Mouse (Mus musculus) limb, embryonic 14.5 days (tissue): ENCODE results near the gene Glyctk. TPM values are rescaled to one million over a fixed set of nuclear protein-coding genes. Genes with fewer than 3 reads are reported as not detected.

Experiments
- ATAC-seq: fragments of 200-750 bp; cut with Nextera tagmentation; 2 replicates; pipeline ENCODE4 v1.8.0; 2017; ENCODE audit warnings: low read depth, moderate number of reproducible peaks, moderate TSS enrichment; ENCODE audit not compliant: low FRiP score
- DNase-seq: peaks from one replicate; pipeline ENCODE4 v3.0.0-alpha.2; 2015; ENCODE audit warnings: low spot score
- H3K27ac ChIP-seq: fragments of 300-500 bp; sonication (generic); replicated peaks from 2 replicates; pipeline ENCODE4 v1.5.1; 2014; ENCODE audit warnings: low read depth, mild to moderate bottlenecking, low read length, moderate library complexity, mixed read lengths
- H3K27me3 ChIP-seq: fragments of 300-500 bp; sonication (generic); 2 replicates; pipeline ENCODE4 v1.6.1; 2014; ENCODE audit warnings: low read length, mixed read lengths; ENCODE audit not compliant: control insufficient read depth, insufficient read depth
- H3K36me3 ChIP-seq: fragments of 300-500 bp; sonication (generic); 2 replicates; pipeline ENCODE4 v1.6.1; 2014; ENCODE audit warnings: mild to moderate bottlenecking, low read length, moderate library complexity, mixed read lengths; ENCODE audit not compliant: control insufficient read depth, insufficient read depth
- H3K4me1 ChIP-seq: fragments of 300-500 bp; sonication (generic); 2 replicates; pipeline ENCODE4 v1.6.1; 2014; ENCODE audit warnings: antibody characterized with exemption, low read length, mixed read lengths; ENCODE audit not compliant: control insufficient read depth, insufficient read depth
- H3K4me2 ChIP-seq: fragments of 300-500 bp; sonication (generic); replicated peaks from 2 replicates; pipeline ENCODE4 v1.6.1; 2014; ENCODE audit warnings: low read depth, mild to moderate bottlenecking, low read length, moderate library complexity; ENCODE audit not compliant: severe bottlenecking
- H3K4me3 ChIP-seq: fragments of 300-500 bp; sonication (generic); replicated peaks from 2 replicates; pipeline ENCODE4 v1.5.1; 2014; ENCODE audit warnings: low read length
- H3K9ac ChIP-seq: fragments of 300-500 bp; sonication (generic); 2 replicates; pipeline ENCODE4 v1.6.1; 2014; ENCODE audit warnings: mild to moderate bottlenecking, low read depth, low read length, moderate library complexity; ENCODE audit not compliant: severe bottlenecking
- H3K9me3 ChIP-seq: fragments of 300-500 bp; sonication (generic); 2 replicates; pipeline ENCODE4 v1.6.1; 2016; ENCODE audit warnings: low read length; ENCODE audit not compliant: control insufficient read depth
- POLR2A ChIP-seq: fragments of 200-500 bp; IDR thresholded peaks from 2 replicates; pipeline ENCODE4 v1.8.0; 2012; ENCODE audit warnings: inconsistent platforms, mild to moderate bottlenecking, moderate library complexity, borderline replicate concordance; ENCODE audit not compliant: insufficient read depth, insufficient read length; ENCODE audit errors: extremely low read depth
- WGBS: fragments of 180-500 bp; shearing (Covaris S2); extraction: QIAGEN DNeasy Blood & Tissue Kit; methylation state at CpG from one replicate; pipeline ENCODE4 v1.1.7; 2014; 5-methylcytosine and 5-hydroxymethylcytosine counted together
- polyA plus RNA-seq, 2 experiments: library from polyadenylated mRNA; depleted of rRNA in 1 of 2; stranded (reverse) in 1 of 2; unstranded in 1 of 2; fragments of >200 nt; fragmentation: Nextera tagmentation in 1 of 2; extraction: Ambion mirVana in 1 of 2; gene quantifications; 2 replicates each; pipeline versions ENCODE4 v1.2.1 to v1.2.3; 2012 to 2014

Gene Glyctk
- polyA plus RNA-seq, 2 experiments, result 2.5 to 3.5 TPM

DNA sequence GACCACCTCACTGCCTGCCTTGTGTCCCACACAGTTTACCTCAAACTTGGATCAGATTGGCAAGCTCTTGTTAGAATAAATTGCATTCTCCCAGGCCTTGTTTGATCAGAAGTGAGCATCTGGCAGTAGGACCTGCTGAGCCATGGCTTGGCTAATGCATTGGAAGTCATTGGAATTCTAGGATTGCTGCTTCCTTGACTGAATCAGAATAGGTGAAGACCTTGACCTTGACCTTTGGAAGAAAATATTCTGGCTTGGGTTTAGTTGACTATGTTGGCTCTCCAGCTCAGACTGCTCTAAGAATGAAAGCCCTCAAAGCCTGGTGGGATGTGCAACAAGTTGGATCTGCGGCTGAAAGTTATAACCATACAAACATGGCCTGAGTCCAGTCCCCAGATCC is 33.4 kb upstream of the Glyctk start:
- Histone ChIP-seq H3K9ac (no peak overlapping the region), H3K4me2 (no peak overlapping the region), H3K4me1 (no peaks in the 10 kb centered on the region), H3K27me3 (no peaks in the 10 kb centered on the region), H3K4me3 (no peak overlapping the region), H3K27ac (no peak overlapping the region), H3K9me3 (no peaks in the 10 kb centered on the region), H3K36me3 (peaks cover 88% of the 10 kb centered on the region)
- TF ChIP-seq POLR2A, result no peak
- ATAC-seq (no peak), DNase-seq (no peak)
- 95% methylated on average over 1 of the region's 1 CpGs for WGBS

- Histone ChIP-seq H3K9ac (no peak overlapping the region), H3K36me3 (peaks cover 100% of the 10 kb centered on the region), H3K9me3 (no peaks in the 10 kb centered on the region), H3K27me3 (no peaks in the 10 kb centered on the region), H3K4me1 (no peaks in the 10 kb centered on the region), H3K4me3 (no peak overlapping the region), H3K4me2 (no peak overlapping the region), H3K27ac (no peak overlapping the region)
- no peak for TF ChIP-seq POLR2A
- WGBS, result 92% methylated on average over 5 of the region's 5 CpGs
- ATAC-seq, result no peak
- DNase-seq, result no peak
Observed at GRCm38 (mm10) chr9:106183996-106184395, 26.1 kb upstream of the Glyctk start.

DNA sequence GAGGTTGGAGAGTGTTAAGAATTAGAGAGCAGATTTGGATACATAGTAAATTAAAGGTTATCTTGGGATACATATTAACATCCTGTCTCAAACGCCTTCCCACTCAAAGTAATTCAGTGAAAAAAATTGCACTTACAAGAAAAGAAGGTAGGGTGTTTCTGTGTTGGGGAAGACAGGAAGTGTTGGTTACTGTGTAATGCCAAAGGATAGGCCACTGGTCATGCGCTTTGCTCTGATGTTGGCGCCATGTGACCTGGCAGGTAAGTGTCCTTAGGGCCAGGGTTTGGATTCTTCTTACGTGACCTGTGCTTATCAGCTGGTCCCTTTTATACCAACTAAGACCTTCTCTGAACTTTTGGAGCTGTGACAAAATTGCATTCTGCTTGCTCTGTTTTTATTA is 24.2 kb upstream of the Glyctk start:
- Histone ChIP-seq H3K27me3 (no peaks in the 10 kb centered on the region), H3K27ac (no peak overlapping the region), H3K36me3 (peaks cover 99% of the 10 kb centered on the region), H3K4me2 (no peak overlapping the region), H3K4me3 (no peak overlapping the region), H3K9ac (no peak overlapping the region), H3K4me1 (no peaks in the 10 kb centered on the region), H3K9me3 (no peaks in the 10 kb centered on the region)
- no peak for TF ChIP-seq POLR2A
- DNase-seq, result no peak
- WGBS, result 92% methylated on average over 4 of the region's 4 CpGs
- no peak for ATAC-seq

DNA sequence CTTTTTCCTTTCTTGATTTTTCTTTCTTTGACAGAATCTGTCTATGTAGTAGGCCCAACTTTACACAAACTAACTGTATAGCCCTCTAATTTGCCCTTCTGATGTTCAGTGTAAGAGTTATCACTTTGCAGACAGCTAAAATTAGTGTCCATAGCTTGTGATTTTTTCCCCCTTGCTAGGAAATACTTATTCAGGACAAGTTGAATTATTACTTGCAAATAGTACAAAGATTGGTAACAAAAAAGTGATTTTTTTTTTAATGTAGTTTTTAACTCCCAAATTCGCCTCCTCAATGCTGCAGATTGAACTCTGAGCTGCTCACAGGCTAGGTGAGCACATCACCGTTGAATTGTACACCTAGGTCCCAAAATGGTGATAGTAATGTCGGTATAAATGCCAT is 22.0 kb upstream of the Glyctk start:
- H3K4me3 ChIP-seq, result no peak overlapping the region
- no peak overlapping the region for H3K27ac ChIP-seq
- no peaks in the 10 kb centered on the region for H3K27me3 ChIP-seq
- H3K9ac ChIP-seq, result no peak overlapping the region
- WGBS, result 94% methylated on average over 3 of the region's 3 CpGs
- peaks cover 10% of the 10 kb centered on the region; the same call in 1 of the 2 replicates for H3K4me1 ChIP-seq
- DNase-seq, result no peak
- no peaks in the 10 kb centered on the region for H3K9me3 ChIP-seq
- ATAC-seq, result no peak
- no peak overlapping the region for H3K4me2 ChIP-seq
- TF ChIP-seq POLR2A, result no peak
- H3K36me3 ChIP-seq, result peaks cover 88% of the 10 kb centered on the region

DNA sequence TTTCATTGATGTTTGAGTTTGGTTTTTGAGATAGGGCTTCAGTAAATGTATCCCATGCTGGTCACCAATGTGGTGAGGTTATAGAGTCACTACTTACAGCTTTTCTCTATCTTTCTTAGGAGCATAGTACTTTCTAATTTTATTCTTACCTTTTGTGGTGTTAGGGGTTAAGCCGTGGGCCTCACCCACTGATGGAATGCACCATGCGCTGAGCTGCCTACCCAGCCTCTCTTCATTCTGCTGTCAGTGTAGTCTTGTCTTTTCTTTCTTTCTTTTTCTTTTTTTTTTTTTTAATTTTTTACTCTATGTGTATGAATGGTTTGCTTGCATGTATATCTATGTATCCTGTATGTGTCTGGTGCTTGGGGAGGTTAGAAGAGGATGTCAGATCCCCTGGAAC is 21.5 kb upstream of the Glyctk start:
- 83% methylated on average over 2 of the region's 2 CpGs for WGBS
- no peak for TF ChIP-seq POLR2A
- no peak for DNase-seq
- Histone ChIP-seq H3K9ac (no peak overlapping the region), H3K36me3 (peaks cover 83% of the 10 kb centered on the region), H3K27me3 (no peaks in the 10 kb centered on the region), H3K4me2 (no peak overlapping the region), H3K4me3 (no peak overlapping the region), H3K27ac (no peak overlapping the region), H3K4me1 (peaks cover 10% of the 10 kb centered on the region; the same call in 1 of the 2 replicates), H3K9me3 (no peaks in the 10 kb centered on the region)
- ATAC-seq, result no peak

DNA sequence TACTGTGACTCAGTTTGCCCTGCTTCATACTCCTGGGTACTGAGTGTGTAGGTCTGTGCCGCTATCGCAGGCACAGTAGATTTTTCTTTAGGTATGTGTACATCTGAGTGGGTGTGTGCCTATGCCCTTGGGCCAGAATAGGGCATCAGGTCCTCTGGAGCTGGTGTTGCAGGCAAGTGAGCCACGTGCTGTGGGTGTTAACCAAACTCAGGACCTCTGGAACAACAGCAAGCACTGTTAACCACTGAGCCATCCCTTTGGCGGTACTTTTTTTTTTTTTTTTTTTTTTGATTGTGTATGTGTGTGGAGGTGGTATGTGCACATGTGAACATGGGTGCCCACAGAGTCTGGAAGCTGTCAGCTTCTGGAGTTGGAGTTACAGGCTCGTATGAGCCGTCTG is 19.9 kb upstream of the Glyctk start:
- no peak for TF ChIP-seq POLR2A
- WGBS, result 83% methylated on average over 6 of the region's 6 CpGs

More for the DNA sequence above, 19.9 kb upstream of the Glyctk start:
- Histone ChIP-seq H3K4me1 (peaks cover 22% of the 10 kb centered on the region), H3K27ac (no peak overlapping the region), H3K27me3 (no peaks in the 10 kb centered on the region), H3K4me2 (no peak overlapping the region), H3K4me3 (no peak overlapping the region), H3K9me3 (no peaks in the 10 kb centered on the region), H3K36me3 (peaks cover 66% of the 10 kb centered on the region), H3K9ac (no peak overlapping the region)
- ATAC-seq, result no peak
- DNase-seq, result no peak
